Mouse (Mus musculus): ENCODE data around the gene Ern2. TPM values are rescaled to one million over a fixed set of nuclear protein-coding genes. Genes with fewer than 3 reads are reported as not detected.

The Ern2 gene
- polyA plus RNA-seq, 1 experiment from 2014 or later, result not detected

DNA sequence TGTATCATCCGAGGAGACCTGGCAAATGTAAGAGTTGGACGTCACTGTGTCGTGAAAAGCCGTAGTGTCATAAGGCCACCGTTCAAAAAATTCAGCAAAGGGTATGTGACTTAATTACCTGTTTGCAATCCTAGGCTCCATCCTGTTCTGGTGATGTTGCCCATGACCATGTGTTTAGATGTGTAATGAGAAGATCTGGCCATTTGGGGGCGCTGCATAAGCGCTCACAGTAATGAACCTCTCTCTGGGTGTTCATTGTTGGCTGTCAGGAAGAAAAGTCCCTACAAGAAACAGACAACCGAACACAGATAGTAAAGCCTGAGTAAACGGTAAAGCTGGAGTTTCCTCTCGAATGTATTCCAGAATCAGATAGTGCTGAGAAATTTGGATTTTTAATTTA, 50.9 kb downstream of the Ern2 start:
- ATAC-seq (ENCODE audit: insufficient number of reproducible peaks, insufficient read depth, low FRiP score, low read depth), result no peak
- peaks cover 55% of the 10 kb centered on the region for H3K36me3 ChIP-seq (ENCODE audit: control insufficient read depth, insufficient read depth, low read length)
- no peak overlapping the region for H3K4me2 ChIP-seq (ENCODE audit: low read length)

DNA sequence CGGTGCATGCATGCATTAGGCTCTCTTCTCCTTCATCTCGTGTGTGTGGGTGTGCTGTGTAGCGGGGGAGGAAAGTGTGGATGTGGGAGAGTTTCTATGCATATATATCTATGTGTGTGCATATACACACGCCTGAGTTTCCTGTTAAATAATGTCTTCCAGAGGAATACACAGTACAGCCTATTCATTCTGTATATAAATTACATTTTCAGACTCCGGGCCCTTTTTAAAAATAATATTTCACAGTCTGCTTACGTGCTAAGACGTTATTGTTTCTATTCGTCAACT, 52.7 kb downstream of the Ern2 start:
- Histone ChIP-seq H3K27me3 (ENCODE audit: control insufficient read depth, insufficient read depth, low read length) (no peaks in the 10 kb centered on the region), H3K27ac (replicated peaks in 1 of 2; ENCODE audit: control insufficient read depth in 1 of 2, insufficient read depth in 1 of 2, low read depth in 2 of 2, low read length in 2 of 2) (peak overlapping the region; percentile 41 to 48; a peak in 1 of 4 replicates), H3K36me3 (ENCODE audit: control insufficient read depth, insufficient read depth, low read length) (peaks cover 45% of the 10 kb centered on the region), H3K4me1 (ENCODE audit: control insufficient read depth in 2 of 2, insufficient read depth in 2 of 2, low read length in 2 of 2) (peaks cover 2 to 11% of the 10 kb centered on the region in 2 experiments; a peak in 3 of 4 replicates), H3K4me2 (ENCODE audit: low read length) (peak overlapping the region; percentile 76), H3K4me3 (ENCODE audit: control insufficient read depth in 1 of 2, insufficient read depth in 1 of 2, low read depth in 1 of 2, low read length in 2 of 2) (peak overlapping the region; percentile 88 to 89), H3K9me3 (ENCODE audit: control insufficient read depth, low read length) (no peaks in the 10 kb centered on the region), H3K9ac (ENCODE audit: low read length) (peak overlapping the region; percentile 91)
- 22% methylated on average over 8 of the region's 8 CpGs for WGBS
- no peak for ATAC-seq (ENCODE audit: insufficient number of reproducible peaks, insufficient read depth, low FRiP score, low read depth)

More for the DNA sequence above, 50.9 kb downstream of the Ern2 start:
- H3K27ac ChIP-seq (replicated peaks in 1 of 2; ENCODE audit: control insufficient read depth in 1 of 2, insufficient read depth in 1 of 2, low read depth in 2 of 2, low read length in 2 of 2), result no peak overlapping the region
- no peak overlapping the region for H3K9ac ChIP-seq (ENCODE audit: low read length)
- no peak overlapping the region for H3K4me3 ChIP-seq (ENCODE audit: control insufficient read depth in 1 of 2, insufficient read depth in 1 of 2, low read depth in 1 of 2, low read length in 2 of 2)
- H3K9me3 ChIP-seq (ENCODE audit: control insufficient read depth, low read length), result no peaks in the 10 kb centered on the region
- H3K27me3 ChIP-seq (ENCODE audit: control insufficient read depth, insufficient read depth, low read length), result no peaks in the 10 kb centered on the region
- WGBS, result 71% methylated on average over 10 of the region's 10 CpGs
- H3K4me1 ChIP-seq (ENCODE audit: control insufficient read depth in 2 of 2, insufficient read depth in 2 of 2, low read length in 2 of 2), result peaks cover 2 to 11% of the 10 kb centered on the region in 2 experiments; a peak in 3 of 4 replicates

DNA sequence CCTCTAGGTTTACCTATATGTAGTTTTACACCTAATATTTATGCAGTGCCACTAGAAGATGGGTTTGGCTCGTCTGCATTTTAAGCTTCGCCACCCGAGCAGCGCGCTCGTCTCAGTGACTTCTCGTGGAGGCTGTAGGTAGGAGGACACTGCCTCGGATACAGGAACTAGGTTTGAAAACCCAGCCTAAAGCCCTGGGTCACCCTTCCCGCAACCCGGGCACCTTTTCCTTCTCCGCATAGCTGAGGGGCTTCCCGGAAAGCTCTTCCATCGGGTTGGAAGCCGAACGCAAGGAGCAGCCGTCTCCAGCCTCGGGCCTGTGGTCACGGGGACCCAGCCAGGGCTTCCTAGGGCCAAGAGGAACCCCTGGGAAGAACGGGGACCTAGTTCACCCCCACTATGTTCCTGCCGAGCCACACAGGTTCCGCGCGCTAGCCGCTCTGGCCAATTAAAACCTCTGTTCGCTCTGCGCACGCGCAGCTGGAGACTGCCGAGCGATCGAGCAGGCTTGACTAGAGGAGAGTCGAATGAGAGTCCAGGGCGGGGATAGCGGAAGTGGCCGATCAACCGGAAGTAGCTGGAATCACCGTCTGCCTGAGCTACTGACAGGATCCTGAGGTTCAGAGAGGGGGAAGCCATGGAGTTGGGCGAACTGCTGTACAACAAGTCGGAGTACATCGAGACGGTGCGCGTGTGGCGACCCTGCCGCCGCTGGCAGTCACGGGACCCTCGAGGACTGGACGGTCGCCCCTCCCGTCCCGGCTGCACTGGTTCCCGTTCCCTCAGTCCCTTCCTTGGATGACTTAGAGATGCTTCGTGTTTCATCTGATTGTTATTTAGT, 53.3 kb downstream of the Ern2 start, which contains the start of the genes Palb2 and Dctn5:
Palb2 (minus strand) TSS at position 489 of the 841 bp plus-strand sequence.
Dctn5 (plus strand) TSS at position 545 of the 841 bp plus-strand sequence.
- Histone ChIP-seq H3K36me3 (ENCODE audit: control insufficient read depth, insufficient read depth, low read length) (peaks cover 45% of the 10 kb centered on the region), H3K4me1 (ENCODE audit: control insufficient read depth in 2 of 2, insufficient read depth in 2 of 2, low read length in 2 of 2) (peaks cover 2 to 11% of the 10 kb centered on the region in 2 experiments; a peak in 3 of 4 replicates), H3K4me2 (ENCODE audit: low read length) (peak within 1 kb of the TSS; percentile 86), H3K9me3 (ENCODE audit: control insufficient read depth, low read length) (no peaks in the 10 kb centered on the region), H3K9ac (ENCODE audit: low read length) (peak within 1 kb of the TSS; percentile 91), H3K27ac (replicated peaks in 1 of 2; ENCODE audit: control insufficient read depth in 1 of 2, insufficient read depth in 1 of 2, low read depth in 2 of 2, low read length in 2 of 2) (peak within 1 kb of the TSS; percentile 41 to 48; a peak in 1 of 4 replicates), H3K4me3 (ENCODE audit: control insufficient read depth in 1 of 2, insufficient read depth in 1 of 2, low read depth in 1 of 2, low read length in 2 of 2) (peak within 1 kb of the TSS; percentile 88 to 89), H3K27me3 (ENCODE audit: control insufficient read depth, insufficient read depth, low read length) (no peaks in the 10 kb centered on the region)
- under 1% methylated on average over 54 of the region's 54 CpGs for WGBS
- peak; percentile 95 for ATAC-seq (ENCODE audit: insufficient number of reproducible peaks, insufficient read depth, low FRiP score, low read depth)

DNA sequence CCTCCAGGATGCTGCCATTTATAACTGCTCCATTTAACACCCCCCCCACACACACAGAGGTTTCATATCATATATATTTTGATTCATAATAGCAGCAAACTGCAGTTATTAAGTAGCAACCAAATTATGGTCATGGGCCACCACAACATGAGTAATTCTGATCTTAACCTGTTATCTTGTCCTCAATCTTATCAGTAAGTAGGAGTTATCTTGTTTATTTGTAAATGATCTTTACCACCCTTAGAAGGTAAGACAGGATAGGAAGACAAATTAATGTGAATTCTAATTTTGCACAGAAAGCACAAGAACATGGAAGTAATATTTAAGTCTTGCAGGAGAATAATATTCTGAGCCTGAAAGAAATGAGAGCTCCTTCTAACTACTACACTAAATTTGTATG, 54.2 kb downstream of the Ern2 start:
- Histone ChIP-seq H3K4me1 (ENCODE audit: control insufficient read depth in 2 of 2, insufficient read depth in 2 of 2, low read length in 2 of 2) (peaks cover 2 to 11% of the 10 kb centered on the region in 2 experiments; a peak in 3 of 4 replicates), H3K9ac (ENCODE audit: low read length) (peak overlapping the region; percentile 91), H3K9me3 (ENCODE audit: control insufficient read depth, low read length) (no peaks in the 10 kb centered on the region), H3K36me3 (ENCODE audit: control insufficient read depth, insufficient read depth, low read length) (peaks cover 48% of the 10 kb centered on the region), H3K27ac (replicated peaks in 1 of 2; ENCODE audit: control insufficient read depth in 1 of 2, insufficient read depth in 1 of 2, low read depth in 2 of 2, low read length in 2 of 2) (no peak overlapping the region), H3K4me3 (ENCODE audit: control insufficient read depth in 1 of 2, insufficient read depth in 1 of 2, low read depth in 1 of 2, low read length in 2 of 2) (peak overlapping the region in 1 of 2 experiments; percentile 88; a peak in 2 of 4 replicates), H3K4me2 (ENCODE audit: low read length) (peak overlapping the region; percentile 86), H3K27me3 (ENCODE audit: control insufficient read depth, insufficient read depth, low read length) (no peaks in the 10 kb centered on the region)
- no peak for ATAC-seq (ENCODE audit: insufficient number of reproducible peaks, insufficient read depth, low FRiP score, low read depth)

DNA sequence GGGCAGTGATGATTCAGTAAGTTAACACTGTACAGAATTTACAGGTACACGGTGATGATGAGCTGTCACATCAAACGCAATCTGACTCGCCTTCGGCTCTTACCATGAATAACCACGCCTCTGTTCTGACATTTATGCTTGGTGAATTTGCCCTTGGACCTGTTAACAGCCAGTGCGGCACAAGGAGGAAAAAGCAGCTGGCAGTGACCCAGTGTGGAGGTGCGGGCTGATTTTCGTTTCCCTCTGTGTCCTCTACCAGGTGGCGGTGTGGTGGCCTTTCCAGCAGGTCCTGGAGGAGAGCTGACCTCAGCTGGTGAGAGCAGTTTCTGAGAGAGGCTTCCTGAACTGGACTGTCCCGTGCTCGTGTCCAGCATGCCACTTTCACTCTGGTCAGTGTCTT, 59.1 kb downstream of the Ern2 start:
- Histone ChIP-seq H3K4me2 (ENCODE audit: low read length) (no peak overlapping the region), H3K9me3 (ENCODE audit: control insufficient read depth, low read length) (no peaks in the 10 kb centered on the region), H3K4me3 (ENCODE audit: control insufficient read depth in 1 of 2, insufficient read depth in 1 of 2, low read depth in 1 of 2, low read length in 2 of 2) (no peak overlapping the region), H3K27me3 (ENCODE audit: control insufficient read depth, insufficient read depth, low read length) (no peaks in the 10 kb centered on the region), H3K36me3 (ENCODE audit: control insufficient read depth, insufficient read depth, low read length) (peaks cover 62% of the 10 kb centered on the region), H3K9ac (ENCODE audit: low read length) (no peak overlapping the region), H3K4me1 (ENCODE audit: control insufficient read depth in 2 of 2, insufficient read depth in 2 of 2, low read length in 2 of 2) (peaks cover 0 to under 1% of the 10 kb centered on the region in 2 experiments; a peak in 1 of 4 replicates), H3K27ac (replicated peaks in 1 of 2; ENCODE audit: control insufficient read depth in 1 of 2, insufficient read depth in 1 of 2, low read depth in 2 of 2, low read length in 2 of 2) (no peak overlapping the region)
- 94% methylated on average over 11 of the region's 11 CpGs for WGBS
- no peak for ATAC-seq (ENCODE audit: insufficient number of reproducible peaks, insufficient read depth, low FRiP score, low read depth)

DNA sequence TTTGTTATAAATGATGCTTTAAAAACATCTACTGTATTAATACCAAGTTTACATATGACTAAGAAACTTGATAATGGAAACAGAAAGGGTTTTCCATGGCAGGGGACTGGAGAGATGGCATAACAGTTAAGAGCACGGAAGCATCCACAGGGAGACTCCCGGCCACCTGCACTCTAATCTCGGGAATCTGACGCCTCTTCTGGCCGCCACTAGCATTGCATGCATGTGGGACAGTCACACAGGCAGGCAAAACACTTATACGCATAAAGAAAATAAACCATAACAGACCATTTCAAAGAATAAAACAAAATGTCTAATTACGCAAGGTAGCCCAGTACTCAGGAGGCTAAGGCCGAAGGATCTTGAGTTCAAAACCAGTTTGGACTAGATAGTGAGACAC, 60.4 kb downstream of the Ern2 start:
- ATAC-seq (ENCODE audit: insufficient number of reproducible peaks, insufficient read depth, low FRiP score, low read depth), result no peak
- Histone ChIP-seq H3K4me3 (ENCODE audit: control insufficient read depth in 1 of 2, insufficient read depth in 1 of 2, low read depth in 1 of 2, low read length in 2 of 2) (no peak overlapping the region), H3K4me1 (ENCODE audit: control insufficient read depth in 2 of 2, insufficient read depth in 2 of 2, low read length in 2 of 2) (no peaks in the 10 kb centered on the region), H3K4me2 (ENCODE audit: low read length) (no peak overlapping the region), H3K9me3 (ENCODE audit: control insufficient read depth, low read length) (no peaks in the 10 kb centered on the region), H3K36me3 (ENCODE audit: control insufficient read depth, insufficient read depth, low read length) (peaks cover 67% of the 10 kb centered on the region), H3K9ac (ENCODE audit: low read length) (no peak overlapping the region), H3K27ac (replicated peaks in 1 of 2; ENCODE audit: control insufficient read depth in 1 of 2, insufficient read depth in 1 of 2, low read depth in 2 of 2, low read length in 2 of 2) (no peak overlapping the region), H3K27me3 (ENCODE audit: control insufficient read depth, insufficient read depth, low read length) (no peaks in the 10 kb centered on the region)
- WGBS, result 77% methylated on average over 8 of the region's 8 CpGs

DNA sequence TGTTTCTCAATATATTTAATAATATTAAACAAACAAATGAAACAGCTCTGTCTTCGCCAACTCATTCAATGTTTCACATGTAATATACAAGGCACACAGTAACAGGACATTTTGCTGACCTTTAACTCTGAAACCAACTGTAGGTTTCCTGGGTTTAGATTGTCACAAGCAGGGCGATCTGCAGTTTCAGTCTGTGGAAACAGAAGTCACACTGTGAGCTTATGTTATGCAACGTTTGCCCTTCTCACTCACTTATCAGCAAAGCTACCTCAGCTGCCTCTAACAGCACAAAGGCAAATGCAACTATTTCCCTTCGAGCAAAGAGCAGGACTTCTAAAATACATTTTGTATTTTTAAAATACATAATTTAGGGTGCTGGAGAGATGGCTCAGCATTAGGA, 62.5 kb downstream of the Ern2 start:
- no peak overlapping the region for H3K4me3 ChIP-seq (ENCODE audit: control insufficient read depth in 1 of 2, insufficient read depth in 1 of 2, low read depth in 1 of 2, low read length in 2 of 2)
- 75% methylated on average over 4 of the region's 4 CpGs for WGBS
- no peaks in the 10 kb centered on the region for H3K27me3 ChIP-seq (ENCODE audit: control insufficient read depth, insufficient read depth, low read length)
- H3K4me1 ChIP-seq (ENCODE audit: control insufficient read depth in 2 of 2, insufficient read depth in 2 of 2, low read length in 2 of 2), result no peaks in the 10 kb centered on the region
- no peak overlapping the region for H3K27ac ChIP-seq (replicated peaks in 1 of 2; ENCODE audit: control insufficient read depth in 1 of 2, insufficient read depth in 1 of 2, low read depth in 2 of 2, low read length in 2 of 2)
- no peaks in the 10 kb centered on the region for H3K9me3 ChIP-seq (ENCODE audit: control insufficient read depth, low read length)
- peaks cover 76% of the 10 kb centered on the region for H3K36me3 ChIP-seq (ENCODE audit: control insufficient read depth, insufficient read depth, low read length)
- ATAC-seq (ENCODE audit: insufficient number of reproducible peaks, insufficient read depth, low FRiP score, low read depth), result no peak
- no peak overlapping the region for H3K9ac ChIP-seq (ENCODE audit: low read length)
- no peak overlapping the region for H3K4me2 ChIP-seq (ENCODE audit: low read length)

Data from heart, embryonic 14.5 days (tissue).